Mouse (Mus musculus): ENCODE measurements at regions not wholly inside any gene's neighbourhood (a gene's known extent, or its start where the extent isn't known, plus 50 kb on each side); places are given as distances from the start of the nearest gene placed in this dataset.

- no peak for TF ChIP-seq CTCF (IDR thresholded peaks at IDR 0.05; ENCODE audit: control insufficient read depth, insufficient read depth, low read length)
- no peak for TF ChIP-seq POLR2A (IDR thresholded peaks at IDR 0.05; ENCODE audit: borderline replicate concordance, control insufficient read depth, low read depth, low read length)
Observed at GRCm38 (mm10) chr1:63869342-63869741, 100.3 kb upstream of the 4933402D24Rik start.

Measured in bone marrow, adult 2 months (tissue).